Mouse (Mus musculus) ES-E14 (cell line): ENCODE data around the gene Sc5d. TPM values are rescaled to one million over a fixed set of nuclear protein-coding genes. Genes with fewer than 3 reads are reported as not detected.
A peak's percentile ranks its signal among the peaks of the same experiment; 100 is the strongest.

Experiments used
- DNase-seq: peaks from one replicate; pipeline ENCODE4 v3.0.0-alpha.2; 2013; ENCODE audit warnings: low read depth, low spot score
- H3K27ac ChIP-seq: 2 replicates; pipeline ENCODE4 v1.5.1; 2012; ENCODE audit warnings: low read depth, mild to moderate bottlenecking, low read length, moderate library complexity, mixed read lengths; ENCODE audit not compliant: poor library complexity, insufficient read depth, severe bottlenecking
- H3K36me3 ChIP-seq: 2 replicates; pipeline ENCODE4 v1.6.1; 2012; ENCODE audit warnings: mild to moderate bottlenecking, low read length, moderate library complexity, mixed read lengths; ENCODE audit not compliant: control insufficient read depth, poor library complexity, insufficient read depth, severe bottlenecking
- H3K4me1 ChIP-seq, 2 experiments: fragments of 150-350 bp in 1 of 2; sonication (generic) in 1 of 2; 2 replicates each; pipeline ENCODE4 v1.6.1; 2012; ENCODE audit warnings: low read length in 2 of 2, mild to moderate bottlenecking in 1 of 2, mixed read lengths in 1 of 2; ENCODE audit not compliant: control insufficient read depth in 2 of 2, insufficient read depth in 2 of 2, poor library complexity in 1 of 2
- H3K4me3 ChIP-seq, 2 experiments: fragments of 150-350 bp in 1 of 2; sonication (generic) in 1 of 2; 2 replicates each; pipeline ENCODE4 v1.5.1; 2012; ENCODE audit warnings: low read length in 2 of 2, low read depth in 1 of 2, mild to moderate bottlenecking in 1 of 2, mixed read lengths in 1 of 2; ENCODE audit not compliant: insufficient read depth in 1 of 2, poor library complexity in 1 of 2, severe bottlenecking in 1 of 2
- H3K9ac ChIP-seq: 2 replicates; pipeline ENCODE4 v1.6.1; 2012; ENCODE audit warnings: low read depth, mild to moderate bottlenecking, low read length, mixed read lengths; ENCODE audit not compliant: poor library complexity, insufficient read depth, severe bottlenecking
- H3K9me3 ChIP-seq: fragments of 150-350 bp; sonication (generic); 2 replicates; pipeline ENCODE4 v1.6.1; 2012; ENCODE audit warnings: low read depth, mild to moderate bottlenecking, low read length; ENCODE audit not compliant: control insufficient read depth, insufficient read depth
- CHD2 ChIP-seq: IDR thresholded peaks from 2 replicates; pipeline ENCODE4 v1.6.1; 2014; ENCODE audit warnings: mild to moderate bottlenecking, low read depth, low read length, inconsistent platforms
- HCFC1 ChIP-seq: IDR thresholded peaks from 2 replicates; pipeline ENCODE4 v1.6.1; 2012; ENCODE audit warnings: low read length, inconsistent platforms, borderline replicate concordance; ENCODE audit not compliant: insufficient read depth
- MAFK ChIP-seq: IDR thresholded peaks from 2 replicates; pipeline ENCODE4 v1.6.1; 2014; ENCODE audit warnings: mild to moderate bottlenecking, low read depth, low read length, inconsistent platforms; ENCODE audit not compliant: insufficient read depth
- ZC3H11A ChIP-seq: IDR thresholded peaks from 2 replicates; pipeline ENCODE4 v1.6.1; 2012; ENCODE audit warnings: low read depth, mild to moderate bottlenecking, inconsistent platforms, low read length, borderline replicate concordance
- ZNF384 ChIP-seq: IDR thresholded peaks from 2 replicates; pipeline ENCODE4 v1.6.1; 2012; ENCODE audit warnings: low read depth, low read length, inconsistent platforms
- in situ Hi-C, 2 experiments: fragments of 600-800 bp; cut with MboI; formaldehyde crosslinking; loops; one replicate each; pipeline ENCODE4 v1.15.1; 2025; ENCODE audit warnings: low sequenced_read_pairs in 2 of 2, inconsistent platforms in 1 of 2; ENCODE audit not compliant: unreplicated experiment in 2 of 2
- total RNA-seq: library from RNA; depleted of rRNA; stranded (reverse); fragments of 300-350 nt; gene quantifications from 2 replicates; pipeline ENCODE4 v1.2.3, GENCODE M21; 2012; rRNA removed

The Sc5d gene
- 31.2 and 33.8 TPM in 2 replicates for total RNA-seq

DNA sequence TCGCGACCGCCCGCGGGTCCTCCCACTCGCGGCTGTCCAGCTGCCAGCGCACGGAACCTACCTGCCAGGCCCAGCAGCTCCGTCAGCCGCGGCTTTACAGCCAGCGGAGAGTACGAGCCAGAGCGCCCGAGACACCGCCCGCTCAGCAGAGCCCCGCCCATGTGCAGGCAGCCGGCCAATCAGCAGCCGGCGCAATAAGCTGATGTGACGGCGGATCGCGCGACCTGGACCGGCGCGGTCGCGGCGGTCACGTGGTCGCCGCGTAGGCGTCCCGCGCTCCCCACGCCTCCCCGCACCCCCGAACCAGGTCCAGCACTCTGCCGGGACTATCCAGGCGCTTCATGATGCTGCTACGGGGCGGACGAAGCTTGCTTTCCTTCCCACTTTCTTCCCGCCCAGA is at the start of gene Sc5d:
Sc5d (minus strand) TSS at position 112 of the 400 bp plus-strand sequence.
- peak within 1 kb of the TSS; percentile 69 to 87 for H3K4me3 ChIP-seq
- H3K9ac ChIP-seq, result peak within 1 kb of the TSS; percentile 86
- H3K36me3 ChIP-seq, result peaks cover 3% of the 10 kb centered on the region
- TF ChIP-seq CHD2, result no peak
- no peak for TF ChIP-seq ZNF384
- TF ChIP-seq HCFC1, result no peak
- no peak for TF ChIP-seq MAFK
- TF ChIP-seq ZC3H11A, result no peak
- DNase-seq, result peak; percentile 78
- no peaks in the 10 kb centered on the region for H3K4me1 ChIP-seq
- H3K9me3 ChIP-seq, result no peaks in the 10 kb centered on the region
- H3K27ac ChIP-seq, result no peak within 1 kb of the TSS
- in situ Hi-C loops, result no loop called here

GRCm38 (mm10) chr9:42311311-42311710 is 47.3 kb upstream of the Sc5d start:
- TF ChIP-seq ZNF384 (no peak), ZC3H11A (no peak), CHD2 (no peak), HCFC1 (no peak), MAFK (no peak)
- in situ Hi-C loops, result no loop called here

DNA sequence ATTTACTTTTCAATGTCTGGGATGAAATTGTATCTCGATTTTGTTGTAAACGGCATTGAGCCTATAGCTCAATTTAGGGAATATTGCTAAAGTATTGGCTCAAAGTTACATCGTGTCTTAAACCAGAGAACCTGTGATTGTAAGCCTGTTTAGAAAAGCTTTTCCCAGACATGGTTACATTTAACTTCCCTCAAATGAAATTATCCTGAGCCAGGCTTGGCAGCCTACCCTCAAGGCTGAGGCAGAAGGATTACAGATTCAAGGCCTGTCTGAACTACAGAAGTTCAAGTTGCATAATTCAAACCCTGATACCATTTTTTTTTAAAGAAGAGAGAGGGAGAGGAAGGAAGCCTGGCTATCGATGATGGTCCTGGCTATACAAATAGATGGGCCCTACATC is 39.8 kb upstream of the Sc5d start:
- Histone ChIP-seq H3K4me3 (no peak overlapping the region), H3K27ac (no peak overlapping the region), H3K9me3 (no peaks in the 10 kb centered on the region), H3K36me3 (no peaks in the 10 kb centered on the region), H3K4me1 (no peaks in the 10 kb centered on the region), H3K9ac (no peak overlapping the region)
- in situ Hi-C loops, result no loop called here
- DNase-seq, result no peak
- TF ChIP-seq MAFK (no peak), CHD2 (no peak), HCFC1 (no peak), ZNF384 (no peak), ZC3H11A (no peak)

More at GRCm38 (mm10) chr9:42311311-42311710, 47.3 kb upstream of the Sc5d start:
- Histone ChIP-seq H3K9me3 (no peaks in the 10 kb centered on the region), H3K4me3 (no peak overlapping the region), H3K36me3 (no peaks in the 10 kb centered on the region), H3K27ac (no peak overlapping the region), H3K4me1 (no peaks in the 10 kb centered on the region), H3K9ac (no peak overlapping the region)
- DNase-seq, result no peak

GRCm38 (mm10) chr9:42301082-42301633 is 37.1 kb upstream of the Sc5d start:
- no peak for DNase-seq
- Histone ChIP-seq H3K9me3 (no peaks in the 10 kb centered on the region), H3K27ac (no peak overlapping the region), H3K9ac (no peak overlapping the region), H3K36me3 (no peaks in the 10 kb centered on the region), H3K4me3 (no peak overlapping the region), H3K4me1 (no peaks in the 10 kb centered on the region)
- TF ChIP-seq CHD2, result no peak
- no peak for TF ChIP-seq HCFC1
- no peak for TF ChIP-seq ZC3H11A
- no peak for TF ChIP-seq MAFK
- no peak for TF ChIP-seq ZNF384
- in situ Hi-C loops, result no loop called here
